ENCODE assay signal across 8 mouse cellular contexts in genomic region chr2:144369020-144369421, GRCm38 (mm10). TPM values are rescaled to one million over a fixed set of nuclear protein-coding genes. Genes with fewer than 3 reads are reported as not detected.
DNase-seq lines count a peak whose midpoint lies in the region; ATAC-seq and TF ChIP-seq lines count a peak whose summit lies in the region.

No protein-coding gene starts in this region.

- peak overlapping the region; percentile 78 for H3K9ac ChIP-seq in neural tube, embryonic 14.5 days (replicated peaks; ENCODE audit: low read depth, low read length)

- H3K27ac ChIP-seq in gastrocnemius, adult 2 months: peak overlapping the region; percentile 95
- peak overlapping the region; percentile 83 for H3K27ac ChIP-seq in testis, adult 2 months (ENCODE audit: control insufficient read depth, insufficient read depth, low read depth, low read length)
- H3K27ac ChIP-seq in limb, embryonic 10.5 days: peak overlapping the region; percentile 98
- H3K27ac ChIP-seq in neural tube, embryonic 14.5 days (ENCODE audit: low read depth, low read length): peak overlapping the region; percentile 94

- no peaks in the 10 kb centered on the region for H3K9me3 ChIP-seq in limb, embryonic 10.5 days (replicated peaks)
- no peaks in the 10 kb centered on the region for H3K9me3 ChIP-seq in neural tube, embryonic 14.5 days (ENCODE audit: control insufficient read depth, low read length)

- peak overlapping the region; percentile 96 for H3K4me3 ChIP-seq in gastrocnemius, adult 2 months
- H3K4me3 ChIP-seq in testis, adult 2 months (ENCODE audit: control insufficient read depth, low read depth, low read length): peak overlapping the region; percentile 88
- H3K4me3 ChIP-seq in limb, embryonic 10.5 days: peak overlapping the region; percentile 81
- peak overlapping the region; percentile 91 for H3K4me3 ChIP-seq in neural tube, embryonic 14.5 days (ENCODE audit: low read depth, low read length)

- under 1% methylated on average over 43 of the region's 43 CpGs for WGBS in limb, embryonic 10.5 days
- under 1% methylated on average over 41 of the region's 43 CpGs for WGBS in neural tube, embryonic 14.5 days

- intact Hi-C loops in gastrocnemius, adult 2 months (cut with DNase I): loop anchor here (2.0 to 5.0 kb wide), 5 partner anchors 87 to 362 kb away; no protein-coding TSS in a partner anchor

- TF ChIP-seq CTCF in gastrocnemius, adult 2 months (IDR thresholded peaks at IDR 0.05): no peak
- TF ChIP-seq CTCF in testis, adult 2 months (IDR thresholded peaks at IDR 0.05; ENCODE audit: control insufficient read depth, insufficient read depth, insufficient replicate concordance, low read depth, low read length): no peak

- H3K27me3 ChIP-seq in testis, adult 2 months (ENCODE audit: control insufficient read depth, insufficient read depth, low read length): no peaks in the 10 kb centered on the region
- no peaks in the 10 kb centered on the region for H3K27me3 ChIP-seq in limb, embryonic 10.5 days (ENCODE audit: low read depth, poor library complexity, severe bottlenecking)
- H3K27me3 ChIP-seq in neural tube, embryonic 14.5 days (ENCODE audit: control insufficient read depth, insufficient read depth, low read length): no peaks in the 10 kb centered on the region

- peak; percentile 91 for ATAC-seq in neural tube, embryonic 14.5 days (ENCODE audit: low read depth)

- no peak for DNase-seq in gastrocnemius, adult 2 months
- DNase-seq in gastrocnemius, adult 18-20 months (ENCODE audit: low spot score): no peak
- no peak for DNase-seq in testis, postnatal 10 days (ENCODE audit: low spot score)
- DNase-seq in fibroblast of lung, adult 2 months (ENCODE audit: low read depth): peak; percentile 13
- no peak for DNase-seq in limb, embryonic 10.5 days (ENCODE audit: low spot score)
- DNase-seq in cerebellum, postnatal 36 days: no peak

- no peaks in the 10 kb centered on the region for H3K36me3 ChIP-seq in testis, adult 2 months (ENCODE audit: control insufficient read depth, insufficient read depth, low read length)
- H3K36me3 ChIP-seq in limb, embryonic 10.5 days: peaks cover 21% of the 10 kb centered on the region
- peaks cover 7% of the 10 kb centered on the region; the same call in 1 of the 2 replicates for H3K36me3 ChIP-seq in neural tube, embryonic 14.5 days (ENCODE audit: control insufficient read depth, insufficient read depth, low read length)

- peak overlapping the region; percentile 88 for H3K4me2 ChIP-seq in neural tube, embryonic 14.5 days (ENCODE audit: low read depth, low read length)

- no peak for TF ChIP-seq POLR2A in testis, adult 2 months (IDR thresholded peaks at IDR 0.05; ENCODE audit: control insufficient read depth, low read depth, low read length)

- no peaks in the 10 kb centered on the region; the same call in 1 of the 2 replicates for H3K4me1 ChIP-seq in testis, adult 2 months (ENCODE audit: control insufficient read depth, insufficient read depth, low read length)
- H3K4me1 ChIP-seq in limb, embryonic 10.5 days: peaks cover 16% of the 10 kb centered on the region
- 0 out of 2 replicates have a peak, but pooled peaks cover 5% of the 10 kb centered on the region for H3K4me1 ChIP-seq in neural tube, embryonic 14.5 days (ENCODE audit: control insufficient read depth, insufficient read depth, low read length)

RNA-seq across cellular contexts. Expression of gene Pet117, which starts 0.2 kb away (rescaled TPM):
- 1 to 10 TPM; 5.2 to 8.4 TPM for total RNA-seq in gastrocnemius, adult 2 months (2021)
- total RNA-seq in gastrocnemius, adult 18-20 months (2021): 1 to 10 TPM; 7.0 to 8.3 TPM
- polyA plus RNA-seq in testis, adult 2 months (2012; rRNA removed): not detected in 2 replicates
- 2.3 TPM in 1 of 2 replicates, not detected in the other for polyA plus RNA-seq in limb, embryonic 10.5 days (2016; fragmentation: Nextera tagmentation; extraction: Ambion mirVana)
- polyA plus RNA-seq in neural tube, embryonic 14.5 days (2014; fragmentation: Nextera tagmentation; extraction: Ambion mirVana): not detected in 2 replicates

RNA-seq across cellular contexts. Expression of gene Kat14, which starts 0.2 kb away (rescaled TPM):
- 10 to 100 TPM; 21.3 to 25.4 TPM for total RNA-seq in gastrocnemius, adult 2 months (2021)
- total RNA-seq in gastrocnemius, adult 18-20 months (2021): 10 to 100 TPM; 16.6 to 22.7 TPM
- 6.9 and 7.2 TPM in 2 replicates for polyA plus RNA-seq in testis, adult 2 months (2012; rRNA removed)
- polyA plus RNA-seq in limb, embryonic 10.5 days (2016; fragmentation: Nextera tagmentation; extraction: Ambion mirVana): 68.7 and 71.3 TPM in 2 replicates
- polyA plus RNA-seq in neural tube, embryonic 14.5 days (2014; fragmentation: Nextera tagmentation; extraction: Ambion mirVana): 21.5 and 27.4 TPM in 2 replicates

RNA-seq across cellular contexts. Expression of gene Ovol2, which starts 37.1 kb away (rescaled TPM):
- total RNA-seq in gastrocnemius, adult 2 months (2021): not detected
- total RNA-seq in gastrocnemius, adult 18-20 months (2021): not detected
- 62.9 and 89.3 TPM in 2 replicates for polyA plus RNA-seq in testis, adult 2 months (2012; rRNA removed)
- 0.41 and 0.97 TPM in 2 replicates for polyA plus RNA-seq in limb, embryonic 10.5 days (2016; fragmentation: Nextera tagmentation; extraction: Ambion mirVana)
- polyA plus RNA-seq in neural tube, embryonic 14.5 days (2014; fragmentation: Nextera tagmentation; extraction: Ambion mirVana): 0.35 TPM in 1 of 2 replicates, not detected in the other

Comparison
In these comparisons a context has a peak if more than half of its experiments do, and no peak if none do; other contexts are left out.
1. RNA of gene Ovol2, which starts 37.1 kb away (polyA plus RNA-seq): 62.9 to 89.3 TPM in testis, adult 2 months; 0.41 to 0.97 TPM in limb, embryonic 10.5 days and 0.35 TPM in neural tube, embryonic 14.5 days; every median in the first group is over 10 times any median in the second.
2. Peak in every context shown above with its lines, with median percentiles within 50 percentile points of each other: H3K27ac ChIP-seq and H3K4me3 ChIP-seq.